Mouse (Mus musculus) common myeloid progenitor, adult 5-6 weeks (primary cell): ENCODE data around the gene Psmf1. TPM values are rescaled to one million over a fixed set of nuclear protein-coding genes. Genes with fewer than 3 reads are reported as not detected.

ENCODE experiments used
- total RNA-seq: library from RNA; stranded (forward); fragments of 200-1000, 187-1606 nt; gene quantifications from 2 replicates; pipeline ENCODE4 v1.2.3, GENCODE M21; 2017

The Psmf1 gene
- total RNA-seq, 1 experiment from 2014 or later, result 16.6 TPM

Other genes starting within 250 kb of the Psmf1 start
- 31.1 and 35.6 TPM in 2 replicates for gene Fkbp1a, start 201.7 kb downstream of the Psmf1 start, total RNA-seq
- not detected in 2 replicates for gene Sdcbp2, start 171.6 kb downstream of the Psmf1 start, total RNA-seq
- not detected in 2 replicates for gene Snph, start 111.6 kb downstream of the Psmf1 start, total RNA-seq
- not detected in 2 replicates for gene Rad21l, start 75.7 kb downstream of the Psmf1 start, total RNA-seq
- gene Tmem74b, start 42.2 kb downstream of the Psmf1 start, total RNA-seq, result not detected in 2 replicates
- gene Rspo4, start 98.7 kb upstream of the Psmf1 start, total RNA-seq, result not detected in 2 replicates
- gene Angpt4, start 167.0 kb upstream of the Psmf1 start, total RNA-seq, result not detected in 2 replicates
- 3.4 and 6.7 TPM in 2 replicates for gene Fam110a, start 236.0 kb upstream of the Psmf1 start, total RNA-seq